Mouse (Mus musculus) midbrain, embryonic 16.5 days (tissue): ENCODE measurements at regions not wholly inside any gene's neighbourhood (a gene's known extent, or its start where the extent isn't known, plus 50 kb on each side); places are given as distances from the start of the nearest gene placed in this dataset.

Experiments used
- ATAC-seq: fragments of 200-750 bp; cut with Nextera tagmentation; 2 replicates; pipeline ENCODE4 v1.8.0; 2017; ENCODE audit warnings: moderate TSS enrichment
- H3K27ac ChIP-seq: fragments of 300-500 bp; sonication (generic); 2 replicates; pipeline ENCODE4 v1.5.1; 2014; ENCODE audit warnings: mild to moderate bottlenecking, low read length, mixed read lengths
- H3K27me3 ChIP-seq: fragments of 300-500 bp; sonication (generic); 2 replicates; pipeline ENCODE4 v1.6.1; 2014; ENCODE audit warnings: low read depth, low read length, mixed read lengths; ENCODE audit not compliant: control insufficient read depth, insufficient read depth
- H3K36me3 ChIP-seq: fragments of 300-500 bp; sonication (generic); 2 replicates; pipeline ENCODE4 v1.6.1; 2014; ENCODE audit warnings: mild to moderate bottlenecking, low read length, moderate library complexity, mixed read lengths; ENCODE audit not compliant: control insufficient read depth, insufficient read depth
- H3K4me1 ChIP-seq: fragments of 300-500 bp; sonication (generic); 2 replicates; pipeline ENCODE4 v1.6.1; 2014; ENCODE audit warnings: mild to moderate bottlenecking, low read length, mixed read lengths; ENCODE audit not compliant: control insufficient read depth, insufficient read depth
- H3K4me2 ChIP-seq: fragments of 300-500 bp; sonication (generic); 2 replicates; pipeline ENCODE4 v1.6.1; 2014; ENCODE audit warnings: mild to moderate bottlenecking, low read length, mixed read lengths
- H3K4me3 ChIP-seq: fragments of 300-500 bp; sonication (generic); 2 replicates; pipeline ENCODE4 v1.5.1; 2014; ENCODE audit warnings: low read depth, mild to moderate bottlenecking, low read length, moderate library complexity, mixed read lengths
- H3K9ac ChIP-seq: fragments of 300-500 bp; sonication (generic); 2 replicates; pipeline ENCODE4 v1.6.1; 2014; ENCODE audit warnings: low read depth, low read length, mixed read lengths
- H3K9me3 ChIP-seq: fragments of 300-500 bp; sonication (generic); replicated peaks from 2 replicates; pipeline ENCODE4 v1.6.1; 2014; ENCODE audit warnings: mild to moderate bottlenecking, low read length, mixed read lengths; ENCODE audit not compliant: control insufficient read depth, poor library complexity, severe bottlenecking
- WGBS: fragments of 180-500 bp; shearing (Covaris S2); extraction: QIAGEN DNeasy Blood & Tissue Kit; methylation state at CpG from one replicate; pipeline ENCODE4 v1.1.7; 2014; 5-methylcytosine and 5-hydroxymethylcytosine counted together

GRCm38 (mm10) chr2:78655156-78655855 lies 212.6 kb upstream of the Ube2e3 start:
- Histone ChIP-seq H3K27me3 (no peaks in the 10 kb centered on the region), H3K9ac (no peak overlapping the region), H3K4me1 (peaks cover 3% of the 10 kb centered on the region), H3K4me2 (no peak overlapping the region), H3K4me3 (no peak overlapping the region), H3K27ac (no peak overlapping the region), H3K36me3 (no peaks in the 10 kb centered on the region), H3K9me3 (no peaks in the 10 kb centered on the region)
- whole genome bisulfite sequencing, result 68% methylated on average over 7 of the region's 7 CpGs
- no peak for ATAC-seq

GRCm38 (mm10) chr2:78651549-78651948 lies 216.4 kb upstream of the Ube2e3 start:
- Histone ChIP-seq H3K4me2 (no peak overlapping the region), H3K4me3 (no peak overlapping the region), H3K27me3 (no peaks in the 10 kb centered on the region), H3K9ac (no peak overlapping the region), H3K36me3 (no peaks in the 10 kb centered on the region), H3K9me3 (no peaks in the 10 kb centered on the region), H3K4me1 (peaks cover under 1% of the 10 kb centered on the region), H3K27ac (no peak overlapping the region)
- WGBS, result 33% methylated on average over 2 of the region's 2 CpGs
- no peak for ATAC-seq

GRCm38 (mm10) chr2:78640361-78640760 lies 227.6 kb upstream of the Ube2e3 start:
- H3K27me3 ChIP-seq, result no peaks in the 10 kb centered on the region
- no peak overlapping the region for H3K4me3 ChIP-seq
- ATAC-seq, result no peak
- 81% methylated on average over 6 of the region's 6 CpGs for WGBS
- H3K9me3 ChIP-seq, result no peaks in the 10 kb centered on the region
- no peak overlapping the region for H3K4me2 ChIP-seq
- H3K9ac ChIP-seq, result no peak overlapping the region
- no peak overlapping the region for H3K27ac ChIP-seq
- no peaks in the 10 kb centered on the region for H3K36me3 ChIP-seq
- H3K4me1 ChIP-seq, result no peaks in the 10 kb centered on the region

GRCm38 (mm10) chr2:78625264-78625663 lies 242.7 kb upstream of the Ube2e3 start:
- Histone ChIP-seq H3K9ac (no peak overlapping the region), H3K36me3 (no peaks in the 10 kb centered on the region), H3K4me1 (no peaks in the 10 kb centered on the region), H3K9me3 (no peaks in the 10 kb centered on the region), H3K4me3 (no peak overlapping the region), H3K4me2 (no peak overlapping the region), H3K27ac (no peak overlapping the region), H3K27me3 (no peaks in the 10 kb centered on the region)
- WGBS, result 78% methylated on average over 4 of the region's 4 CpGs
- no peak for ATAC-seq

- ATAC-seq, result no peak
- H3K4me1 ChIP-seq, result no peaks in the 10 kb centered on the region
- H3K9me3 ChIP-seq, result no peaks in the 10 kb centered on the region
- no peak overlapping the region for H3K9ac ChIP-seq
- no peak overlapping the region for H3K4me3 ChIP-seq
- no peak overlapping the region for H3K4me2 ChIP-seq
- no peaks in the 10 kb centered on the region for H3K27me3 ChIP-seq
- H3K27ac ChIP-seq, result no peak overlapping the region
- H3K36me3 ChIP-seq, result no peaks in the 10 kb centered on the region
Observed at GRCm38 (mm10) chr2:78606388-78606787, 261.5 kb upstream of the Ube2e3 start.

- Histone ChIP-seq H3K27ac (no peak overlapping the region), H3K36me3 (no peaks in the 10 kb centered on the region), H3K4me2 (no peak overlapping the region), H3K27me3 (no peaks in the 10 kb centered on the region), H3K9me3 (no peaks in the 10 kb centered on the region), H3K4me3 (no peak overlapping the region), H3K9ac (no peak overlapping the region), H3K4me1 (no peaks in the 10 kb centered on the region)
- no peak for ATAC-seq
- 80% methylated on average over 2 of the region's 2 CpGs for WGBS
Observed at GRCm38 (mm10) chr2:78600753-78601152, 267.2 kb upstream of the Ube2e3 start.

- no peak overlapping the region for H3K4me2 ChIP-seq
- no peak overlapping the region for H3K9ac ChIP-seq
- H3K36me3 ChIP-seq, result no peaks in the 10 kb centered on the region
- no peak overlapping the region for H3K27ac ChIP-seq
- no peaks in the 10 kb centered on the region for H3K4me1 ChIP-seq
- no peak overlapping the region for H3K4me3 ChIP-seq
- H3K27me3 ChIP-seq, result no peaks in the 10 kb centered on the region
- no peak for ATAC-seq
- 91% methylated on average over 8 of the region's 8 CpGs for WGBS
- H3K9me3 ChIP-seq, result no peaks in the 10 kb centered on the region
Observed at GRCm38 (mm10) chr2:78598039-78598438, 269.9 kb upstream of the Ube2e3 start.

- Histone ChIP-seq H3K36me3 (no peaks in the 10 kb centered on the region), H3K4me2 (no peak overlapping the region), H3K9ac (no peak overlapping the region), H3K4me1 (no peaks in the 10 kb centered on the region), H3K4me3 (no peak overlapping the region), H3K27me3 (no peaks in the 10 kb centered on the region), H3K9me3 (no peaks in the 10 kb centered on the region), H3K27ac (no peak overlapping the region)
- WGBS, result 79% methylated on average over 2 of the region's 2 CpGs
- ATAC-seq, result no peak
Observed at GRCm38 (mm10) chr2:78596251-78596650, 271.7 kb upstream of the Ube2e3 start.

GRCm38 (mm10) chr2:78580013-78580412 lies 287.9 kb upstream of the Ube2e3 start:
- H3K4me3 ChIP-seq, result no peak overlapping the region
- no peaks in the 10 kb centered on the region; the same call in 1 of the 2 replicates for H3K4me1 ChIP-seq
- no peak overlapping the region for H3K9ac ChIP-seq
- H3K9me3 ChIP-seq, result no peaks in the 10 kb centered on the region
- no peak overlapping the region for H3K27ac ChIP-seq
- H3K27me3 ChIP-seq, result no peaks in the 10 kb centered on the region
- no peaks in the 10 kb centered on the region for H3K36me3 ChIP-seq
- 67% methylated on average over 6 of the region's 6 CpGs for WGBS
- 0 out of 2 replicates have a peak overlapping the region, but pooled peaks have one; percentile 9 for H3K4me2 ChIP-seq
- no peak for ATAC-seq
